Mouse (Mus musculus) kidney, embryonic 16.5 days (tissue): ENCODE results near the gene Slc16a10. TPM values are rescaled to one million over a fixed set of nuclear protein-coding genes. Genes with fewer than 3 reads are reported as not detected.

ENCODE experiments used
- ATAC-seq: fragments of 200-750 bp; cut with Nextera tagmentation; 2 replicates; pipeline ENCODE4 v1.8.0; 2017; ENCODE audit warnings: moderate TSS enrichment; ENCODE audit not compliant: low FRiP score, low TSS enrichment
- H3K27ac ChIP-seq: fragments of 300-500 bp; sonication (generic); 2 replicates; pipeline ENCODE4 v1.5.1; 2014; ENCODE audit warnings: low read length
- H3K27me3 ChIP-seq: fragments of 300-500 bp; sonication (generic); 2 replicates; pipeline ENCODE4 v1.6.1; 2014; ENCODE audit warnings: low read length, control low read depth, mixed read lengths; ENCODE audit not compliant: insufficient read depth
- H3K36me3 ChIP-seq: fragments of 300-500 bp; sonication (generic); 2 replicates; pipeline ENCODE4 v1.6.1; 2014; ENCODE audit warnings: low read length, control low read depth, mixed read lengths; ENCODE audit not compliant: insufficient read depth
- H3K4me1 ChIP-seq: fragments of 300-500 bp; sonication (generic); 2 replicates; pipeline ENCODE4 v1.6.1; 2014; ENCODE audit warnings: low read length, control low read depth, mixed read lengths; ENCODE audit not compliant: insufficient read depth
- H3K4me2 ChIP-seq: fragments of 300-500 bp; sonication (generic); replicated peaks from 2 replicates; pipeline ENCODE4 v1.6.1; 2014; ENCODE audit warnings: low read depth, low read length
- H3K4me3 ChIP-seq: fragments of 300-500 bp; sonication (generic); 2 replicates; pipeline ENCODE4 v1.5.1; 2014; ENCODE audit warnings: mild to moderate bottlenecking, low read length
- H3K9ac ChIP-seq: fragments of 300-500 bp; sonication (generic); replicated peaks from 2 replicates; pipeline ENCODE4 v1.6.1; 2014; ENCODE audit warnings: low read length
- H3K9me3 ChIP-seq: fragments of 300-500 bp; sonication (generic); 2 replicates; pipeline ENCODE4 v1.6.1; 2016; ENCODE audit warnings: low read length, control low read depth
- WGBS: fragments of 180-500 bp; shearing (Covaris S2); extraction: QIAGEN DNeasy Blood & Tissue Kit; methylation state at CpG from one replicate; pipeline ENCODE4 v1.1.7; 2014; 5-methylcytosine and 5-hydroxymethylcytosine counted together
- polyA plus RNA-seq: library from polyadenylated mRNA; unstranded; fragments of >200 nt; fragmentation: Nextera tagmentation; extraction: Ambion mirVana; gene quantifications from 2 replicates; pipeline ENCODE4 v1.2.1, GENCODE M21; 2015

The Slc16a10 gene
- polyA plus RNA-seq, 1 experiment from 2014 or later, result 10.3 TPM

GRCm38 (mm10) chr10:40118743-40119387 lies 23.2 kb downstream of the Slc16a10 start:
- Histone ChIP-seq H3K27me3 (no peaks in the 10 kb centered on the region), H3K36me3 (no peaks in the 10 kb centered on the region), H3K4me2 (no peak overlapping the region), H3K4me3 (no peak overlapping the region), H3K9me3 (no peaks in the 10 kb centered on the region), H3K9ac (no peak overlapping the region), H3K27ac (no peak overlapping the region), H3K4me1 (no peaks in the 10 kb centered on the region)
- 67% methylated on average over 5 of the region's 5 CpGs for WGBS
- no peak for ATAC-seq

- H3K36me3 ChIP-seq, result no peaks in the 10 kb centered on the region
- H3K27ac ChIP-seq, result no peak overlapping the region
- 89% methylated on average over 7 of the region's 7 CpGs for WGBS
- no peaks in the 10 kb centered on the region for H3K27me3 ChIP-seq
- H3K4me3 ChIP-seq, result no peak overlapping the region
- no peak for ATAC-seq
- H3K9ac ChIP-seq, result no peak overlapping the region
- H3K4me1 ChIP-seq, result no peaks in the 10 kb centered on the region
- no peaks in the 10 kb centered on the region for H3K9me3 ChIP-seq
- H3K4me2 ChIP-seq, result no peak overlapping the region
Measured at GRCm38 (mm10) chr10:40113517-40114085, 28.5 kb downstream of the Slc16a10 start.

GRCm38 (mm10) chr10:40112256-40112655 lies 29.8 kb downstream of the Slc16a10 start:
- Histone ChIP-seq H3K9ac (no peak overlapping the region), H3K27me3 (no peaks in the 10 kb centered on the region), H3K4me3 (no peak overlapping the region), H3K4me1 (no peaks in the 10 kb centered on the region), H3K27ac (no peak overlapping the region), H3K9me3 (no peaks in the 10 kb centered on the region), H3K4me2 (no peak overlapping the region), H3K36me3 (no peaks in the 10 kb centered on the region)
- WGBS, result 85% methylated on average over 10 of the region's 10 CpGs
- ATAC-seq, result no peak

- Histone ChIP-seq H3K4me2 (no peak overlapping the region), H3K27me3 (no peaks in the 10 kb centered on the region), H3K4me3 (no peak overlapping the region), H3K4me1 (no peaks in the 10 kb centered on the region), H3K9ac (no peak overlapping the region), H3K27ac (no peak overlapping the region), H3K9me3 (no peaks in the 10 kb centered on the region), H3K36me3 (no peaks in the 10 kb centered on the region)
- WGBS, result 83% methylated on average over 5 of the region's 5 CpGs
- ATAC-seq, result 0 out of 2 replicates have a peak, but pooled peaks have one; percentile 9
Measured at GRCm38 (mm10) chr10:40109520-40109919, 32.5 kb downstream of the Slc16a10 start.

- WGBS, result 66% methylated on average over 8 of the region's 8 CpGs
- no peak for ATAC-seq
- H3K4me1 ChIP-seq, result no peaks in the 10 kb centered on the region
Measured at GRCm38 (mm10) chr10:40108992-40109391, 33.1 kb downstream of the Slc16a10 start.

GRCm38 (mm10) chr10:40107995-40108394 lies 34.1 kb downstream of the Slc16a10 start:
- Histone ChIP-seq H3K4me2 (no peak overlapping the region), H3K4me1 (0 out of 2 replicates have a peak, but pooled peaks cover 1% of the 10 kb centered on the region), H3K36me3 (no peaks in the 10 kb centered on the region), H3K27ac (no peak overlapping the region), H3K4me3 (no peak overlapping the region), H3K27me3 (no peaks in the 10 kb centered on the region), H3K9ac (no peak overlapping the region), H3K9me3 (no peaks in the 10 kb centered on the region)
- ATAC-seq, result no peak
- WGBS, result 89% methylated on average over 1 of the region's 1 CpGs

More at GRCm38 (mm10) chr10:40108992-40109391, 33.1 kb downstream of the Slc16a10 start:
- no peaks in the 10 kb centered on the region for H3K36me3 ChIP-seq
- H3K27me3 ChIP-seq, result no peaks in the 10 kb centered on the region
- no peaks in the 10 kb centered on the region for H3K9me3 ChIP-seq
- no peak overlapping the region for H3K27ac ChIP-seq
- H3K4me3 ChIP-seq, result no peak overlapping the region
- no peak overlapping the region for H3K9ac ChIP-seq
- H3K4me2 ChIP-seq, result no peak overlapping the region

GRCm38 (mm10) chr10:40105174-40105573 lies 36.9 kb downstream of the Slc16a10 start:
- H3K9ac ChIP-seq, result no peak overlapping the region
- H3K4me2 ChIP-seq, result no peak overlapping the region
- 0 out of 2 replicates have a peak, but pooled peaks cover 2% of the 10 kb centered on the region for H3K4me1 ChIP-seq
- no peak overlapping the region for H3K27ac ChIP-seq
- no peaks in the 10 kb centered on the region for H3K27me3 ChIP-seq
- ATAC-seq, result no peak
- H3K4me3 ChIP-seq, result no peak overlapping the region
- no peaks in the 10 kb centered on the region for H3K36me3 ChIP-seq
- no peaks in the 10 kb centered on the region for H3K9me3 ChIP-seq
- WGBS, result 80% methylated on average over 1 of the region's 1 CpGs

GRCm38 (mm10) chr10:40103790-40104189 lies 38.3 kb downstream of the Slc16a10 start:
- 43% methylated on average over 5 of the region's 5 CpGs for WGBS
- ATAC-seq, result no peak
- no peak overlapping the region for H3K4me3 ChIP-seq
- 0 out of 2 replicates have a peak, but pooled peaks cover 2% of the 10 kb centered on the region for H3K4me1 ChIP-seq
- H3K36me3 ChIP-seq, result no peaks in the 10 kb centered on the region
- H3K9ac ChIP-seq, result no peak overlapping the region
- no peaks in the 10 kb centered on the region for H3K27me3 ChIP-seq
- H3K4me2 ChIP-seq, result no peak overlapping the region
- no peak overlapping the region for H3K27ac ChIP-seq
- no peaks in the 10 kb centered on the region for H3K9me3 ChIP-seq

GRCm38 (mm10) chr10:40102986-40103385 lies 39.1 kb downstream of the Slc16a10 start:
- H3K4me2 ChIP-seq, result no peak overlapping the region
- H3K36me3 ChIP-seq, result no peaks in the 10 kb centered on the region
- no peak overlapping the region for H3K9ac ChIP-seq
- H3K27ac ChIP-seq, result no peak overlapping the region
- WGBS, result 54% methylated on average over 8 of the region's 8 CpGs
- no peaks in the 10 kb centered on the region for H3K27me3 ChIP-seq
- no peaks in the 10 kb centered on the region for H3K9me3 ChIP-seq
- ATAC-seq, result no peak
- 0 out of 2 replicates have a peak, but pooled peaks cover 2% of the 10 kb centered on the region for H3K4me1 ChIP-seq
- no peak overlapping the region for H3K4me3 ChIP-seq

- H3K9ac ChIP-seq, result no peak overlapping the region
- no peak overlapping the region for H3K27ac ChIP-seq
- WGBS, result 60% methylated on average over 3 of the region's 3 CpGs
- H3K27me3 ChIP-seq, result no peaks in the 10 kb centered on the region
- H3K36me3 ChIP-seq, result no peaks in the 10 kb centered on the region
- H3K4me3 ChIP-seq, result no peak overlapping the region
- ATAC-seq, result no peak
- H3K4me2 ChIP-seq, result no peak overlapping the region
- H3K4me1 ChIP-seq, result 0 out of 2 replicates have a peak, but pooled peaks cover 2% of the 10 kb centered on the region
- H3K9me3 ChIP-seq, result no peaks in the 10 kb centered on the region
Measured at GRCm38 (mm10) chr10:40102166-40102565, 39.9 kb downstream of the Slc16a10 start.
